Mouse (Mus musculus) small intestine, adult 2 months (tissue): ENCODE measurements around the gene 2510009E07Rik.

Source experiments
- CTCF ChIP-seq: fragments of 200-500 bp; IDR thresholded peaks from 2 replicates; pipeline ENCODE4 v1.5.1; 2012; ENCODE audit warnings: low read depth, mild to moderate bottlenecking, control low read depth, inconsistent platforms, low read length, moderate library complexity, mixed read lengths; ENCODE audit not compliant: insufficient replicate concordance, insufficient read length; ENCODE audit errors: extremely low read depth
- POLR2A ChIP-seq: fragments of 200-500 bp; IDR thresholded peaks from 2 replicates; pipeline ENCODE4 v1.6.1; 2012; ENCODE audit warnings: low read depth, mild to moderate bottlenecking, control low read depth, inconsistent platforms, low read length, moderate library complexity

GRCm38 (mm10) chr16:21645915-21646314 is 48.5 kb downstream of the 2510009E07Rik start:
- TF ChIP-seq CTCF (no peak), POLR2A (no peak)
